Mouse (Mus musculus): ENCODE measurements around the gene Plcxd1.
"Not testable (repeated sequence)": the region's sequence is repeated elsewhere in the genome, so short reads cannot be mapped to it uniquely, and the experiment has no call there.

The Plcxd1 gene

DNA sequence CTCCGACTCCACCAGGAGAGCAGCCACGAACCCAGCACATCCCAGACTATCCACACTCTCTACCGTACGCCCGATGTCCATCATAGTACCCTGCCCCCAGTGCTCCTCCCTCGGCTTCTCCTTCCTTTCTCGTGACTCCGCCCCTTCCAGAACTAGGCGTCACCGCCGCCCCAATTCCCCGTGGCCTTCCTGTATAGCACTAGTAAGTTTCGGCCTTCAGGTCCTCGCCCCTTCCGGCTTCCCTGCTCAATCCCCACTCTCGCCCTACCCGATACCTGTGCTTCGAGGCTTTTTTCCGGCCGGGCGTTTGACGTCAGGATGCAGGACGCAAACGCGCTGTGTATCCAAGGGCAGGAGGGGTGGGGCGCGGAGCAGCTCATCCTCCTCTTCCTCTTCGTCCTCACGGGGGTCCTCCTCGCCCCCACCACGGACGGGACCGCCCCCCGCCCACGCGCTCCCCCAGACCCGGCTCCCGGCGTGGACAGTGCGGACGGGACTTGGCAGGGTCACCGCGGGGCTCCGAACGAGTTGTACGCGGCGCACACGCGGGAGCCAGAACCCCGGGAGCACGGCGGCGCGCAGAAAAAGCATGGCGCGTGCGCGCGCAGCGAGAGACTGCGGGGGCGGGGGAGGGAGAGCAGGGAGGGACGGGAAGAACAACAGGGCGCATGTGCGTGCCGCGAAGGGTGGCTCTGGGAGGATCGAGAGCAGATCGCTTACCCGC is 8.0 kb downstream of the Plcxd1 start, which contains the start of gene Gtpbp6:
TSS of gene Gtpbp6 (minus strand) at position 617 of the 724 bp plus-strand sequence.
- peak; percentile 97 to 98 for DNase-seq

DNA sequence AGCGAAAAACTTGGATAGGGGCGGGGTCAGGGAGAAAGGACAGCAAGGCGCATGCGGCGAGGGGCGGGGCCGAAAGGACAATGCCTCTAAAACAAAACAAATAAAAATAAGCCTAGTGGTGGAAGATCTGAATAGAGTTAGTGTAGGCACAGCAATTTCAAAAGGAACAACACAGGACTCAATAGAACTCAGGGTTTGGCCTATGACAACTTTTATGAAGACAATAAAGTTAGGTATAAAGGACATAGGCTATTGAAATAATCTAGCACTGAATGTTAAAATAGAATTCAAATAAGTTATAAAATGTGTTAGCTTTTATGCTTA is 8.5 kb downstream of the Plcxd1 start:
- no peak for DNase-seq

DNA sequence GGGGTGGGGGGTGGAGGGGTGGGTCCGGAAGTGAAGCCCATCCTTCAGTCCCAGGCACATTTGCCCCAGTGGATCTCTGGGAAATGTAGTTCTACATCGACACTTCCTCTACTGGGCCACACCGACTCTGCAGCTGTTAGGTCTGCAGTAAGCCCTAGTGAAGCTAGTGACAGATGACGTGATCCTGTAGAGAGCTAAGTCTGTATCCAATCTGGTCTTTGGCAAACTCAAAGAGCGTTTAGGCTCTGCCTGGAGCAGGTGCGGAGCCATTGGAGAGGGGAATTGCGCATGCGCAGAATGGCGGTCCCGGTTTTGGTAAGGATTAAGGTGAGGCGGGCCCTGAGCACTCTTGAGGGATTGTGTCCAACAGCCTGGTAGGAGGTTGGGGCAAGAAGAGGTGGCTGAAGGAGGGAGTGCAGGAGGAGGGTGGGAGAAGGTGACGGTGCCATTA is 10.2 kb downstream of the Plcxd1 start, which contains the start of gene Zfp605:
TSS of gene Zfp605 (plus strand) at position 102 of the 451 bp plus-strand sequence.
- peak; percentile 88 for DNase-seq

DNA sequence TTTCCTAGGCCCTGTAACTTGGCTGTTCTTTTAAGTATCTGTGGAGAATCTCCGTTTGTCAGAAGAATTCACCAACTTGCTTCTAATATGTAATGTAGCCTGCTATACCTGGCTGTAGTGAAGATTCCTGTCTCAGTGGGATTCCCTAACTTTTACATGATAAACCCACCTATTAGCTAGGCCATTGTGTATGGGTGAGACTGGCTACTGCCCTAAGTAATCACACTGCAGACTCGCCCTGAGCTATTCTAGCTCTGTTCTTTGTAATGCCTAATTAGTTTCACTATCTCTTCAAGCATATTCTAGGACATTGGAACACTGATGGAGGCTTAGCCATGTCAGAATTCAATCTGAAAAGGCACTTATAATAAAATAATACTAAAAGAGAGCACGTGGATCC is 22.6 kb downstream of the Plcxd1 start:
- not testable (repeated sequence) for DNase-seq

DNA sequence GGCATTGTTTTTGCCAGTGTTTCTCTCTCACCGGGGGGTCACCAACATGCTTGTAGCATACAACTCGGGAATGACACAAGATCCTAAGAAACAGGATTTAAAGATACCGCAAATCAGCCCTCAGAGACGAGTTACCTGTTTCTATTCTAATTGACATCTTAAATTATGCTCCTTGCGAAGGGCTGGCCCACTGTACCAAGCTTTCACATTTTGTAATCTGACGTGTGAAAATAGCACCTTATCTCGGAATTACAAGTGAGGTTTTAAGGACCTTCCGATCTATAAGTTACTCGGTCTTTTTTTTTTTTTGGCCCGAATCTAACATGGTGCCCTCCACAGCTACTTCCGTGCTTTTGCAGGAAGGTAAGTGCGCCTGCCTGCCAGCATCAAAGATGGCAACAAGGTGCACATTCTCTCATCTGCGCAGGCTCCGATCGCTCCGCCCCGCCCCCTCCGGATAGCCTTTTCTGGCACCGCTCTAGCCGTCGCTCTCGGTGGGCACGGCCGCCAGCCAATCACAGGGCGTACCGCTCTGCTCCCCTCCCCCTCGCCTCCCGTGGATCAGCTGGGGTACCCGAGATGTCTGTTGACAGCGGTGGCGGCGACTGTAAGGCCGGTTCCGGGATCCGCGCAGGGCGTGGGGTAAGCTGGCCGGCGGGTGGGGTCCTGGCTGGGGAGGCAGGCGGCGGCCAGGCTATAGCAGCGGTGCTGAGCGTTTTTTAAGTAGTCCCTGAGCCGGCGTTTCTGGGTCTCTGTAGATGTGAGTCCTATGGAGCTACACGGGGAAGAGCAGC is 35.7 kb downstream of the Plcxd1 start, which contains the start of gene Chfr:
TSS of gene Chfr (plus strand) at position 550 of the 794 bp plus-strand sequence.
- DNase-seq, result peak; percentile 99

- DNase-seq, result no peak
Observed at GRCm38 (mm10) chr5:110136087-110136464, 36.3 kb downstream of the Plcxd1 start.

DNA sequence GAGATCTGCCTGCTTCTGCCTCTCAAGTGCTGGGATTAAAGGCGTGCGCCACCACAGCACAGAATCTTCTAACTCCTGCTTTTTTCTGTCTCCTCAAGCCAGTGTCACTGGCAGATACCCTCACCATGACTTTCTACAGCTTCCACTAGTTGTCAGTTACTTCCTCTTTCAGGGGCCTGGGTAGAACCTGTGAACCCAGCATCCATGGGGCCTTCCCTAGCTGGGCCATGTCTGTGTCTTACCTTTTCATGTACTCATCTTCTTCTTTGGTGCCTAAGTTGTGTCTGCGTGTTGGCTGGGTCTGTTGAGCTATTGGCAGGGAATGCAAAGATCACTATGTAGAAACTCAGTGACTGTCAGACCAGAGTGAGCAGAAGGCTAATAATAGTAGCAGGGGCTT is 38.0 kb downstream of the Plcxd1 start:
- no peak for DNase-seq

DNA sequence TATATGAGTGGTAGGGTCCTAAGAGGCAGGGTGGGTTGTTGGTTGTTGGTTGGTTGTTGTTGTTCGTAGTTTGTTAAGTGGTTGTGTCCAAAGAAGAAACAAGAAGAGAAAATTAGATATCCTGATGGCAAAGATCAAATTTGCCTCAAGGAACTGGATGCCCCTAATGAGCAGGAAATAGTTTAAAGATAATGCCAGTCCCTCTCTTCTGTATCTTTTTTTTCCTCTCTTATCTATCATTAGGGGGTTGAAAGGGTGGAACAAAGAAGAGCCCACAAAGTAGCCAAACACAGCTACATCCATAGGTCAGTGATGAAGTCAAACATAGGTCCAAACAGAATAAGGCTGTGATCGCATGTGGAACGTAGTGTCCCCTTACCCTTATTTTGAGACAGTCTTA is 39.6 kb downstream of the Plcxd1 start:
- DNase-seq, result no peak

DNA sequence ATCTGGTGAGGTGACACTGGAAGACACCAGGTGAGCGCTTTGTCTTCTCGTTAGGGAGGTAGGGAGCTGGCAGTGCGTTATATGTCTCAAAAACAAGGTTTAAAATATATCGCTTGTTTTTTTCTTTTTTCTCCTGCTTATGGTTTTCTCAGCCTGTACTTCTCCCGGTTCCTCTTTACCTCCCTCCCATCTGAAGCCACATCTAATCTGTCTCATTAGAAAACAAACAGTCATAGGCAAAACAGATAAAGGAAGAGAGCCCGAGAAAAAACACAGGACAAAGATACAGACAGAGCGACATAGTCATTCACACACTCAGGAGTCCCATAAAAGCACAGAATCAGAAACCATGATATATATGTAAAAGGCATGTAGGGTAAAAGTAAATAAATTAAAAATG is 40.7 kb downstream of the Plcxd1 start:
- no peak for DNase-seq

DNA sequence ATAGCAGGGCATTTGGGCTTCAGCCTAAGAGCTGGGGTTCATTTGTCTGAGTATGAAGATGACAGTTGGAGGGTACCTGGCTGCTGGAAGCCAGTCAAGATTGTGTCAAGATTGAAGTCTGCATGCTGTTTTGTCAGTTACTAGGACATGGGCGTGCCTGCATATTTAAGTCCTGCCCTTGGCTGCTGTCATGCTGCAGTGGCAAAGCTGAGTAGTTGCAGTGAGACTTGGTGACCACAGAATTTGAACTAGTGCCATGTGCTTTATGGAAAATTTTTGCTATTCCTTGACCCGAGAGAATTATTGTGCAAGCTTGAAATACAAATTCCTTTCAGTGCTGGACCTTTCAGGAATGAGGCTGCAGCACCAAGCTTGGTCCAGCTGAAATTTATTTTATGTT is 42.5 kb downstream of the Plcxd1 start:
- peak; percentile 5 to 54 for DNase-seq

- peak in 1 of 2 experiments; percentile 21 for DNase-seq
Observed at GRCm38 (mm10) chr5:110143007-110143406, 43.2 kb downstream of the Plcxd1 start.
